Mouse (Mus musculus) cerebellum, adult 11-12 months (tissue): ENCODE data around the gene Atg16l2.

Experiments
- DNase-seq: peaks from one replicate; pipeline ENCODE4 v3.0.0; 2022

Gene Atg16l2

DNA sequence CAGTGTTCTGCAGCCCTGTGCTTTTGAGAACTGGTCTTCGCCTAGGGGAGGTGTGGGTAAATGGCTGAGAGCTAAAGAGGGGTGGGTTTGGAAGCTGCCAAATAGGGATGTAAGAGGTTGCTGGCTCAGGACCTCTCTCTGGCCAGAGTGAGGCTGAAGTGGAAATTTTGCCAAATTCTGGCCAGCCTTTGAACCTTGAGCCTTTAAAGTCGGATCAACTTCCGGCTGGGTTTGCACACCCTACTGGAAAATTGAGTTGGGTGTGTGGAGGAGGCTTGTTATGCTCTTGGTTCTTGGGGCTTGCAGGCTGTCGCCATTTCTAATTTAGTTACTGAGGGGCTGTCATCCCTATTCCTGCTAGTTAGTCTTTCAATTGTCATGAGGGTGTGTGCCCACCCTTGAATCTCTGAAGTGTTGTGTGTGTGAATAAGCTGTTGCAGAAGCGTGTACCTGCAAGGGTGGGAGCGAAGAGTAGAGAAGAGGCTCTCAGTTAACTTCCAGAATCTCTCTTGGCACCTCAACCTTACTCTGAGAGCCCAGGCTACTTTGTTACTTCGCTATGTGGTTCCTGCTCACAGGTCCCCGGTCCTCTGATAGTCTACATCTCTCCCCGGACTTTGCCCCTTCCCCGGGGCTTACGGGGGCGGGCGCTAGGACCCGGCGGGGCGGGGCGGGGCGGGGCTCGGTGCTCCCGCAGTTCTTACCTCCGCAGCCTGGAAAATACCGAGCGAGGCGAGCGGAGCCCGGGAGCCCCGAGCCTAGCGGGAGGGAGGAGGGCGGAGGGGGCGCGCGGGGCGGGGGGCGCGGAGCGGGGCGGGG lies 18.6 kb upstream of the Atg16l2 start:
- DNase-seq = no peak

DNA sequence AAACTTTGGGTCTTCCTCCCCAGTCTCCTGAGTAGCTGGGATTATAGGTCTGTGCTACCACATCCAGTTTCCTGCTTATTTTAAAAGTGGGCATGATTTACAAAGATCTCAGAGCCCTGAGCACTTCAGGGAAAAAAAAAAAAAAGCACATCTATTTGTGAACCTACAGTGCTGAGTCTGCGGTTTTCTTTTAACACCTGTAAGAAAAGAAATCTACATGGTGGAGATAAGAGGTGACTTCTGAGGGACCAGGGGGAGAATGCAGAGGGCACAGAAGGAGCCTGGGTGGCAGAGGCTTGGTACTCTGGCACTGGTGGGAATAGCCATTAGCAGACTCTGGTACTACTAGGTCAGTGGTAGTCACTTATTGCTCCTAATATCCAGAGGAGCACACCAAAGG lies 17.7 kb upstream of the Atg16l2 start:
- no peak for DNase-seq

DNA sequence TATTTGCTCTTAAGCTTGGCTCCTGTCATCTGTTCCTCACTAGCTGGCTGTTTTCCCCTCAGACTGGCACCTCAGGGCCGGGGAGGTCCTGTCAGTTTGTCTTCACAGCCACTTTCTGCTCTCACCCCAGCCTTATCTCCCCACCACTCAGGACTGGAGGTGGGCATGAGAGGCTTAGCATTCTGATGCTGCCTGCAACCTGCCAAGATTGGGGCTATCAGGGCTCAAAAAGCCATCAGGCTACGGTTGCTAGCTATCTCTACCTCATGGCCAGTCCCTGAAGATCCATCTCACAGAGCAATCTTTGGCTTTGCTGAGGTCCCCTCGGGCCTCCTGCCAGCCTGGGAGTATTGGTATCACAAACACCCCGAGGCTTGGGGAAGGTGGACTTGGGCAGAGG lies 16.8 kb upstream of the Atg16l2 start:
- DNase-seq = no peak

DNA sequence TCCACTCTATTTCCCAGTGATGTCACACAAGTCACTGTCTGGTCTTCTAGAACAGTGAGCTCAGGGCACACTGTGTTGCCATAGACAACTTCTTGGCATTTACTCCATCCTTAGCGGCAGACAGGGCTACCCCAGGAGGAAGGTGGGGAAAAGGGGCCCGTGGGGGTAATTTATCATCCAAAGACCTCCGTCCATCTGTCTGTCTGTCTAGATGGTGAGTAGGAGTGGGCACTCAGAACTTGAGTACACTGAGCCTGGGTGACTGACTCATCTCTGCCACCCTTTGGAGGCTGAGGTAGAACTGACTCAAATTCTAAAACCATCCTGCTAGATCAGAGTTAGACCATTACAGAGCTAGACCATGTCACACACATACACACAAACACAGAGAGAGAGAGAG lies 15.0 kb upstream of the Atg16l2 start, which contains the start of gene Stard10:
Gene Stard10, plus strand, starts transcription at position 73 of the 400 bp plus-strand sequence.
- no peak for DNase-seq

- DNase-seq = no peak
Observed at GRCm38 (mm10) chr7:101316591-101317001, 14.5 kb upstream of the Atg16l2 start.

- DNase-seq = no peak
Observed at GRCm38 (mm10) chr7:101315699-101316098, 13.6 kb upstream of the Atg16l2 start.

GRCm38 (mm10) chr7:101314396-101314795 lies 12.3 kb upstream of the Atg16l2 start:
- DNase-seq = no peak

DNA sequence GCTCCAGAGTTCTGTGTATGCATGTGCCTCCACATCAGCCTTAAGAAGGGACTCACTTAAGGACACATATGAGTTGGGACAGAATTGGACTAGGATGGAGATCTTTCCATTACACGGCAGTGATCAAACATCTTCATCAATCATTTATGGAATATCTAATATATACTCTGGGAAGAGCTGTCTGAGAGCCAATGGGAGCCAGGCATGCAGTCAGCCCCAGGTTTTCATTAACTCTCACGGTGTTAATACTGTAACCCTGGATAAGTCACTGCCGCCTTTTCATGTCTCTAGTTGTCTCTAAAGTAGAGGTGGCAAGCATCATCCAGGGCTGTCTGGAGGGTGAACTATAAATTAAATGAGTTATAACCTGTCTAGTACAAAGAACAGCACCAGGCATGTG lies 11.0 kb upstream of the Atg16l2 start:
- DNase-seq = no peak

- no peak for DNase-seq
Observed at GRCm38 (mm10) chr7:101311061-101311460, 9.0 kb upstream of the Atg16l2 start.

- peak; percentile 98 for DNase-seq
Observed at GRCm38 (mm10) chr7:101310327-101311028, 8.4 kb upstream of the Atg16l2 start.

- DNase-seq = no peak
Observed at GRCm38 (mm10) chr7:101309985-101310326, 7.9 kb upstream of the Atg16l2 start.

GRCm38 (mm10) chr7:101306841-101307240 lies 4.8 kb upstream of the Atg16l2 start:
- no peak for DNase-seq

DNA sequence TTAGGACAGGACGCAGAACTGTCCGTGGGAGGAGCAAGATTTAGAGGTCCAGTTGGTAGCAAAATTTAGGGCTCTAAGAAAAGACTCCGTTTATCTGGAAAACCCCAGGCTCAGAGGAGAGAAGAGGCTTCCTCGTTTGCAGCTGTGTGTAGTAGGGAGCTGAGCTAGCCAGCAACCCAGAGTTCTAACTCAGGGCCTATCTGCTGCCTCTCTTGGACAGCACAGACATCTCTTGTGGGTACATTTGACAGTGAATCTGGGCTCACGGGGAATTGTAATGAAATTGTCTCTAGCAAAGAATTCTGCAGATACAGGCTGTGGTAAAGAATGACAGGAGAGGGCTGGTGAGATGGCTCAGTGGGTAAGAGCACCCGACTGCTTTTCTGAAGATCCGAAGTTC lies 640 bp upstream of the Atg16l2 start:
- DNase-seq = no peak

DNA sequence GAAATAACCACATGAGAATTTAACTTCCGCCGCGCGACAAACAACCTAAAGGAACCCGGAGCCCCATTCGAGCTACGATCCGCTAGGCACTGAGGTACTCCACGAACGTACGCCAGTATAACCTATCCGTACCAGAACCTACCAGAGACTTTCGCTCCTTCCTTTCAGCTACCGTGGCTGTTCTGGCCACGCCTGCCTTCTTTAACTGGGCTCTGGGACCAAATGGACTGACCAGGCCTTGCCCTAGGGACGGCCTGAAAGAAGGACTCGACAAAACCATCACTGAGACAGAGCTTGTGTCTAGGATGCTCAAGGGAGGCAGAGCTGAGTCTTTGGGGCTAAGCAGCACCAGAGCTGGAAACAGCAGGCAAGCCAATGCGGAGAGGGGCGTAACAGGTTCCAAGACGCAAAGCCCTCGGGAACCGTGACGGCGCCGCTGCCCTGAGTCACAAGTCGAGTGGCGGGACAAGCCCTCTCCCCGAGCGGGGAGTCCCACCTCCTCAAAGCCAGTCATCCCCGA lies 630 bp downstream of the Atg16l2 start:
- no peak for DNase-seq

DNA sequence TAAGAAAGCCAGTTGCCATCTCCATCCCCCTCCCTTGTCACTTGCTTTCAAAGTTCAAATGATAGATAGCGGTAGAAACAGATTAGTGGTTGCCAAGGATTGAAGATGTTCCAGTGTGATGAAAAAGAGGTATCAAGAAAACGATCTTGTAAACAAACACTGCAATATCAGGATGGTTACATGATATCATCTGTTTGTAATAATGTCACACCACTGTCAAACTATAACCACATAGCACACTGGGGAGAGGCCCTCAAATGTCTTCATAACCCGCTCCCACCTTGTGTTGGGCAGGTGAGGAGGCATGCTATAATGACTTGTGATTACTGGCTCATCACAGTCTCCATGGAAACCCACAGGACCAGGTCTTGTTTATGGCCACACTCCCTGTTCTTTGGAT lies 3.7 kb downstream of the Atg16l2 start:
- no peak for DNase-seq

- DNase-seq = peak; percentile 79
Observed at GRCm38 (mm10) chr7:101297023-101297405, 5.0 kb downstream of the Atg16l2 start.

DNA sequence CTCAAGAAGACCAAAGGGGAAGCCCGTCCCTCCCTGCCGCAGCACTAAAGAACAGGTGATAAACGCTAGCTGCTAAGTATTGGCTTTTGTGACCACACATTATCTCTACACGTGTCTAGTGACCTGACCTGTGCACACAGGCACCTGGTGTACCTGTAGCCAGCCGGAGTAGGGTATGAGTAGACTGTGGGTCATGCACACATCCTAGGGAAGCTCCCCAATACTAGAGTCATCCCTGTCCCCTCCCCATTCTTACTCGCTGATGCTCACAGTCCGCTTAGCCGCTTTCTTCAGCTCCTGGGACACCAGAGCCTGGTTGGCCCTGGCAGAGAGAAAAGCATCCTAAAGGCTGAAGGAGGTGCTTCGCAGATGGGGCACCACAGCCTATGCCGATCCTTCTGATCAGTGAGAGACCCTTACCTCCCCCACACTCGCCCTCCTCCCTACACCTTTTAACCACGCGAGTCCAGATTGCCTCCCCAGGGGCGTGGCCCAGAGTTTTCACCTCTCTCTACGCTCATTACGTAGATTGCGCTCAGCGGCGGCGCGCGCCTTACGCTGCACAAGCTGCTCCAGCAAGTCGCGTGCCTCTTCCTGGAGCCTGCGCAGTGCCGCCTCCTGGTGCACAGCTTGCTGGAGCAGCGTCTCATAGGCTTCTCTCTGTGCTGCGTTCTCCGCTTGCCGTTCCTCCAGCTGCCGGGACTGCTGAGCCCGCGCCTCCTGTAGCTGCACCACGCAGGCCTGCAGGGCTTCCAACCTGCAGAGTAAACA lies 5.6 kb downstream of the Atg16l2 start:
- DNase-seq = peak; percentile 89

DNA sequence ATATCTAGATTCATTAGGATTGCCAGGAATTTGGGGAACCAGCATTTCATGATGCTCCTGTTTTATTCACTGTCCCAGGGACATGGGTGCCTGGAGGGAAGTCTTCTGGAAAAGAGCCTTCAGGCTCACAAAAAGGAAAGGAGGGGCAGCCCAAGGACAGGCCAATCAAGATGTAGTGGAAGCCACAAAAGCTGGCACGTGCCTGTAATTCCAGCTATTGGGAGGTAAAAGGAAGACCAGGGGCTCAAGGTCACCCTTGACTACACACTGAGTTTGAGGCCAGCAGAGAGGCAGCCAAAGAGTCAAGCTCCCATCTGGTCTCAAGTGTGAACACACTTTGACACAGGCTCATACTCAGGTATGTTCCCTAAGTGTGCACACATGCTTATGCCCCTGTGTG lies 6.6 kb downstream of the Atg16l2 start:
- no peak for DNase-seq

GRCm38 (mm10) chr7:101293611-101294010 lies 8.4 kb downstream of the Atg16l2 start:
- no peak for DNase-seq

- DNase-seq = no peak
Observed at GRCm38 (mm10) chr7:101293138-101293537, 8.9 kb downstream of the Atg16l2 start.

DNA sequence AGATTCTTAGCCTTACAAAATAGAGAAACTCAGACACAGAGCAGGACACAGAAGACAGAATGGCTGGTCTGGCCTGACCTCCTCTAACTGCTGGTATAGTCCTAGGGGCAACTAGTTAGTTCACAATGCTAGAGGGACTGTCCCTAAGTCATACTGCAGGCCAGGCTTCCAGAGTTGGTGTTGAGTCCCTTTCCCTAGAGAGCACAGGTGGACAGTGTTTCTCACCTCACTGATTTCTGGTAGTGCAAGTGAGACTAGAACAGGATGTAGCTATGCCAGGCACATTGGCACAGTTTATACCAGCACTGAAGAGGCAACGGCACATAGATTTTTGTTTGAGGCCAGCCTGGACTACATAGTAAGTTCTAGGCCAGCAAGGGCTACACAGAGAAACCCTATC lies 9.4 kb downstream of the Atg16l2 start:
- no peak for DNase-seq

GRCm38 (mm10) chr7:101292086-101292485 lies 10.0 kb downstream of the Atg16l2 start:
- DNase-seq = no peak

DNA sequence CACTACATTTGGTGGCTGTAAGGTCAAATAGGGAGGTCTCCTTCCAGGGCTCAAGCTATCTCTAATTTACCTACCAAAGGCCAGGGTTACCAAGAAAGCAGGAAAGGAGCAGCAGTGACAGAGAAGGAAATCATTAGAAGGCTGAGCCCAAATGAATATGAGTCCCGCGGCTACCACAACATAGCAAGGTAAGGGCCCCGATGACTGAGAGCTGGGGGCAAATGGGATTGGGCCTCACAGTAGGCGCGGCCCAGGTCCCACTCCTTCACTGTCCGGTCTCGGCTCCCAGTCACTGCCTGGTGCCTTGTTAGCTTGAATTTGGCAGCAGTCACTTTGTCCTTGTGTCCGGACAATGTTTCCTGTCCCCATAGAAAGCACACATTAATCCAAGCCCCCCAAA lies 10.4 kb downstream of the Atg16l2 start:
- no peak for DNase-seq
